15 mouse cellular contexts compared by ENCODE assay signal in genomic region chr10:110716887-110717286, GRCm38 (mm10).
"Had no signal": no experiment of that assay in that cellular context is flagged by ENCODE, and none has a peak within 500 bp of the region (broad histone marks: within the 10 kb centered on the region; RNA-seq: fewer than 3 reads in every experiment).

No protein-coding gene starts in this region.

- H3K27ac ChIP-seq: limb, embryonic 13.5 days; liver, embryonic 13.5 days; neural tube, embryonic 15.5 days; stomach, postnatal 0 days had no signal

- H3K9ac ChIP-seq: limb, embryonic 13.5 days; liver, embryonic 13.5 days; neural tube, embryonic 15.5 days had no signal

- ATAC-seq: inflammation-experienced regulatory T-cells, adult 6 months; intestine, postnatal 0 days; midbrain, embryonic 16.5 days had no signal

- H3K27me3 ChIP-seq: limb, embryonic 13.5 days; liver, embryonic 13.5 days; neural tube, embryonic 15.5 days had no signal

- H3K4me1 ChIP-seq: limb, embryonic 13.5 days; liver, embryonic 13.5 days; neural tube, embryonic 15.5 days had no signal

- H3K36me3 ChIP-seq: limb, embryonic 13.5 days; liver, embryonic 13.5 days; neural tube, embryonic 15.5 days had no signal

- H3K9me3 ChIP-seq: limb, embryonic 13.5 days; liver, embryonic 13.5 days; neural tube, embryonic 15.5 days had no signal

- H3K4me3 ChIP-seq: limb, embryonic 13.5 days; liver, embryonic 13.5 days; neural tube, embryonic 15.5 days had no signal

- DNase-seq: kidney, adult 8-10 months; kidney, postnatal 25 days; layer of hippocampus, adult 9-11 months; layer of hippocampus, postnatal 36 days; liver, embryonic 13.5 days; lung, postnatal 14 days; thymus, adult 2 months; thymus, postnatal 25 days had no signal

- H3K4me2 ChIP-seq: limb, embryonic 13.5 days; liver, embryonic 13.5 days; midbrain, embryonic 11.5 days; neural tube, embryonic 15.5 days had no signal
